Mouse (Mus musculus): ENCODE measurements around the gene Hspa1l.
"Not testable (repeated sequence)": the region's sequence is repeated elsewhere in the genome, so short reads cannot be mapped to it uniquely, and the experiment has no call there.

- TF ChIP-seq CTCF (IDR thresholded peaks at IDR 0.05; ENCODE audit: insufficient read depth, low read length); POLR2A (IDR thresholded peaks at IDR 0.05; ENCODE audit: borderline replicate concordance, extremely low read depth, low read depth, low read length): not testable (repeated sequence)
Observed at GRCm38 (mm10) chr17:34999871-35000716, 27.6 kb downstream of the Hspa1l start.
